Mouse (Mus musculus) frontal cortex, adult (tissue): ENCODE results near the gene Chrna3.

Experiments used
- ATAC-seq: cut with Nextera tagmentation; 2 replicates; pipeline ENCODE4 v1.9.2; 2017; ENCODE audit warnings: mild to moderate bottlenecking, moderate library complexity, mixed read lengths; ENCODE audit not compliant: low TSS enrichment

The Chrna3 gene

DNA sequence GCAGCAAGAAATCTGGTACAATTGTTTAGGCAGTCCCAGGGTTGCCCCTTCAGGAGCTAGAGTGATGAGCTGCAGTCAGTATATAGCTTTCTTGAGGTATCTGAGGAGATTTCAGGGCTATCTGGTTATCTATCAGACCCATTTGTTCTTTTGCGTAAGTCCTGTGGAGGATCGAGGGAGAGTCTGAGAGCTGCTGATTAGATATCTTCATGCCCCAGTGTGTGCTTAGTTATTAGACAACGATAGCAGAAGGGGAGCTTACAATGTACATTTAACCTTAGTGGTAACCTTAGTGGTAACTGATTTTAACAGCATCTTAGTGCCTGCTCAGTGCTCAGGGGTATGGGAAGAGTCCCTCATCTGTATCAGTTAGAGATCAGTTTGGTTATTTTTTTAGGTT lies 30.7 kb downstream of the Chrna3 start:
- ATAC-seq, result no peak

DNA sequence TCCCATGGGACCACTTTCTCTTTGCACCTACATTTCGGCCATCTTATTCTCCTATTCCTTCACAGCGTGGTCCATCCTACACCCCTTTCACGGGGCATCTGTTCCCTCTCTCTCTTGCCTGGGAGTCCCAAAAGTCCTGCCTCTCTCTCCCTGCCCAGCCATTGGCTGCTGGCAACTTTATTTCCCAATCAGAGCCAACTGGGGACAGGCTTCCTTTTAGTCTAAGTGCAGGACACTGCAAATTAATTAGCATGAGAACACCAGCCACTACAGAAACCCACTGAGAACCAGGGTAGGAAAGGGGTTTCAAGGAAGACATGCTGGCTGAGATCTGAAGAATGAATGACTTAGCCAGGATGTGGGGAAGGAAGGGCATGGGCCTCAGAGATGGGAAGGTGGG lies 32.0 kb downstream of the Chrna3 start:
- ATAC-seq, result no peak

DNA sequence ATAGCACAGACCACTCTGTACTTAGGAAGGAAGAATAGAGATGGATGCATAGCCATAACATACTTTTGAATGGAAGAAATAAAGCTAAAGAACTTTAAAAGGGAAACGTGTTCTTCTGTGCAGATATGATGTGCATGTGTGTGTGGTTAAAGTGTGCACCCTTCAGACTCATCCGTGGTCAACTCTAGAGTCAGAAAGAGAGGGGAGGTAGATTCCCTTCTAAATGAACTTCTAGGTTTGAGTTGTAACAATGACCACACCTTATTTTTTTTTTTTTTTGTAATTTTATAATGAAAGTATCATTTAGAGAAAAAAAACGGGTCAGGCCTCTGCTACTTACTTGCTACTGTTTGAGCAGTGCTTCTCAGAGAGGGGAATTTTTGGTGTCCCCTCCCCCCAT lies 36.0 kb downstream of the Chrna3 start:
- no peak for ATAC-seq

DNA sequence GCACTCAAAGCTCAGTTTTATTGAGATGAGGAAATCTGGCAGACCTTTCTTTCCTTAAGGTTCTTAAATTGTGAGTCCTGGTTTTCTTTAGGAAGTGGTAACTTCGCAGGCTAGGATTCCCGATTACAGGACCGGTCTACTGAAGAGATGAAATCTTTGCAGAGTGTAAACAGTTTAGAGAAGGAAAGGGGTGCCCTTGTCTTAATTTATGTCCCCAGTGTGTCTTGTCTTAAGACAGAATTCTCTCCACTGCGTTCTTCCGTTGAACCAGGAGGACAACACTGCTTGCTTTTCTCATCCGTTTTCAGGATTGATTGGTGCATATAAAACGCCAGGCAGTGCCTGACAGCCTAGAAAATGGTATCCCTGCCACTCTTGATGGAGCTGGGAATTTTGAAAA lies 44.0 kb downstream of the Chrna3 start:
- no peak for ATAC-seq

DNA sequence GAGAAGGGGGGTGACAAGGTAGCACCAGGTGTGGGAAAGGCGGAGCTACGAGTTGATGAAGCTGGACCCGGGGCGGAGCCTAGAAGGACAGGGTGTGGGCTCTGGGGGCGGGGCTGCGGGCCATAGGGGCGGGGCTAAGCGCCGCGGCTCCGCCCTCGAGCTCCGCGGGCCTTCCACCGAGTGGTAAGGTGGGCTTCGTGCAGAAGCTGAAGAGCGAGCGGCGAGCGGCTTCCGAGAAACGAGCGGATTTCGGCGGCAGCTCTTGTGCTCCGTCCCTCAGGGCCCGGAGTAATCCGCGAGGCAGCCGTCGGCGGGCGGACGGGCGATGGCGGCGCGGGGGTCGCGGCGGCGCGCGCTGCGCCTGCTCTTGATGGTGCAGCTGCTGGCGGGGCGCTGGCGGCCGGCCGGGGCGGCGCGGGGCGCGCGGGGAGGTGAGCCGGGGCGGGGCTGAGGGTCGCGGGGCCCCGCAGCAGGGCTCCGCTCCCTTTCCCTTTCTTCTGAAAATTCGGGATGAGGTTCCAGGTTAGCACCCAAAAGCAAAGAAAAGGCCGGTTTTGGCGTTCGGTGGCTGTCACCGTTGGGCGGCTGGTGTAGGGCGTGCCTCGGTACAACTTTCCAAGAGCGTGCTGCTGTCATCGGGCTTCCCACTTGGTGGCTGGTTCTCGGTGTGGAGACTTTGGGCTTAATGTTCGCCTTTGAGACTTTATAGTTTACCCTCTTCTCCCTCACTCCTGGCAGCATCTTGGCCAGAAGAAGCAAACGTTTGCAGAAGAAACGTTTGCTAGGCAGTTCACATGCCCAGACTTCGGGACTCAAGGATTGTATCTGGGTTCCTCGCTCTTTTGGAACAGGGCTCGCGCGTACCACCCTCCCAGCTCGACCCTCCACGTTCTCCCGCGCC lies 44.8 kb downstream of the Chrna3 start:
- no peak; the same call in 1 of the 2 replicates for ATAC-seq

DNA sequence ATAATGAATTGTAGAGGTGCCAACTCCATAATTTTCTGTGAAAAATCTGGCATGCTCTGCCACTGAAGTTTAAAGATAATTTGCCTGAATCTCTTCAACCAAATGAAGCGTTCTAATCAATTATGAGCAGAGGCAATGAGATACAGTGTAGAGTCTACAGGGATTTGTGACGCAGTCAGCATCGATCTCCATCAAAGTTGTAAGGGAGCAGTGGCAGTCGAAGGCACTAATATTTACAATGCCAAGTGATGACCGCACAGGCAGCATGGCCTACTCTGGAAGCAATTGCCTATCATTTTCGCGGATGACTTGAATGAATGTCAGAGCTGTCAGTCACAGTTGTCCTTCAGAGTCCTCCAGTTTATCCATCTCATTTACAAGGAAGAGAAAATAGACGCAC lies 45.7 kb downstream of the Chrna3 start, which contains the start of gene Chrna5:
Gene Chrna5, plus strand, starts transcription at position 207 of the 400 bp plus-strand sequence.
- ATAC-seq, result 0 out of 2 replicates have a peak, but pooled peaks have one; percentile 20

DNA sequence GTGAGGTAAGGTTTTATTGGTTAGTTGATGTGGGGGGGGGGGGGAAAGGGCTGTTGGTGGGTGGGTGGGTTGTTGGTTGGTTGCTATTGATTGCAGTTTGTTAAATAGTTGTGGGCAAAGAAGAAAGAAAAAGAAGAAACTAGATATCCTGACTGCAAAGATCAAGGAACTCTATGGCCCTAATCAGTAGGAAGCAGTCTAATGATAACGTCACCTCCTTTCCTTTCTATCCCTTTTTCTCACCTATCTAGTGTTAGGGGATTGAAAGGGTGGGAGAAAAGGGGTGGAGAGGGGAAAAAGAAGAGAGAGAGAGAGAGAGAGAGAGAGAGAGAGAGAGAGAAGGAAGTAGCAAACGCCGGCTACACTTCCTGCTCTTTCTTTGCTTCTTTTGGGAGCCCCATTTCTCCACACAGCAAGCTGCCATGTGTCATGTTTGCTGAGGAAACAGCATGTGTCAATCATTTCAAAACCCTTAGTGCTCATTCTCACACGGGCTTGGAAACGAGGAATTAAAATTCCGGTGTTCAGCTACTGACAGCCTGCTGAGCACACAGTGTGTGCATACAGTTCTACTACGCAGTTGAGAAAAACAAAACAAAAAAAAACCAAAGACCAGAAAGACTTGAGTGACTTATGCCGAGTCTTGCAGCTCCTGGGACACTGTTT lies 56.3 kb downstream of the Chrna3 start:
- ATAC-seq, result no peak

DNA sequence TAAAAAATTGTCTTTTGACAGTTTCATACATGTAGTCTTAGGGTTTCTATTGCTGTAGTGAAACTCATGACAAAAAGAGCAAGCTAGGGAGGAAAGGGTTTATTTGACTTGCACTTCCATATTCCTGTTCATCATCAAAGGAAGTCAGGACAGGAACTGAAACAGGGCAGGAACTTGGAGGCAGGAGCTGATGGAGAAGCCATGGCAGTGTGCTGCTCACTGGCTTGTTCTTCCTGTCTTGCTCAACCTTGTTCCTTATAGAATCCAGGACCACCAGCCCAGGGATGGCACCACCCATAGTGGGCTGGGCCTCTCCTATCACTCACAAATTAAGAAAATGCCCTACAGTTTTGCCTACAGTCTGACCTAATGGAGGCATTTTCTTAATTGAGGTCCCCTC lies 62.7 kb downstream of the Chrna3 start:
- no peak for ATAC-seq

DNA sequence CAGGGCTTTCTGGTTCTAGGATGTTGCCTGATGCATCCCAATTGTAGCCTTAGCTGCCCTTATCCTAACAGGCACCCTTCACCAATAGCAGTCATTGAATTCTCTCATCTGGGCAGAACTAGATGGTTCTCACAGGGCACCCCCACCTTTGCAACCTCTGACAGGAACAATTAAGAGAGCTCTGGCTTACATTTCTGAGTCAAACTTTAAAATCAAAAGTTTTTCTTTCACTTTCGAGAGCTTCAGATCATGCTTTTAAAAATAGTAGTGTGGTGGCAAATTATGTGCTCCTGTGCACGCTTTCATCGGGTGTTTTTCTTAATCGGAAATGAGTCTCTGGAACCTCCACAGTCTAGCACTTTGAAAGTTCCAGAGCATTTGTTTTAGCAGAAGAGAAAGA lies 65.3 kb downstream of the Chrna3 start:
- ATAC-seq, result 0 out of 2 replicates have a peak, but pooled peaks have one; percentile 6
